Mouse (Mus musculus) midbrain, embryonic 15.5 days (tissue): ENCODE data around the gene Racgap1. TPM values are rescaled to one million over a fixed set of nuclear protein-coding genes. Genes with fewer than 3 reads are reported as not detected.

Experiments
- ATAC-seq: fragments of 200-750 bp; cut with Nextera tagmentation; replicated peaks from 2 replicates; pipeline ENCODE4 v1.8.0; 2017; ENCODE audit warnings: moderate TSS enrichment
- H3K27ac ChIP-seq: fragments of 300-500 bp; sonication (generic); 2 replicates; pipeline ENCODE4 v1.5.1; 2015; ENCODE audit warnings: mild to moderate bottlenecking, inconsistent platforms
- H3K27me3 ChIP-seq: fragments of 300-500 bp; sonication (generic); replicated peaks from 2 replicates; pipeline ENCODE4 v1.6.1; 2015; ENCODE audit warnings: inconsistent platforms
- H3K36me3 ChIP-seq: fragments of 300-500 bp; sonication (generic); replicated peaks from 2 replicates; pipeline ENCODE4 v1.6.1; 2015; ENCODE audit warnings: inconsistent platforms
- H3K4me1 ChIP-seq: fragments of 300-500 bp; sonication (generic); 2 replicates; pipeline ENCODE4 v1.6.1; 2015; ENCODE audit warnings: inconsistent platforms
- H3K4me2 ChIP-seq: fragments of 300-500 bp; sonication (generic); 2 replicates; pipeline ENCODE4 v1.6.1; 2015; ENCODE audit warnings: inconsistent platforms, mild to moderate bottlenecking, moderate library complexity
- H3K4me3 ChIP-seq: fragments of 300-500 bp; sonication (generic); 2 replicates; pipeline ENCODE4 v1.5.1; 2015; ENCODE audit warnings: mild to moderate bottlenecking, inconsistent platforms
- H3K9ac ChIP-seq: fragments of 300-500 bp; sonication (generic); 2 replicates; pipeline ENCODE4 v1.6.1; 2015; ENCODE audit warnings: mild to moderate bottlenecking, inconsistent platforms
- H3K9me3 ChIP-seq: fragments of 300-500 bp; sonication (generic); 2 replicates; pipeline ENCODE4 v1.6.1; 2016; ENCODE audit warnings: inconsistent platforms
- WGBS: fragments of 180-500 bp; shearing (Covaris S2); methylation state at CpG from one replicate; pipeline ENCODE4 v1.1.7; 2015; ENCODE audit warnings: mixed read lengths; 5-methylcytosine and 5-hydroxymethylcytosine counted together
- polyA plus RNA-seq: library from polyadenylated mRNA; unstranded; fragments of >200 nt; fragmentation: Nextera tagmentation; extraction: Ambion mirVana; gene quantifications from 2 replicates; pipeline ENCODE4 v1.2.1, GENCODE M21; 2015

The Racgap1 gene
- polyA plus RNA-seq, 1 experiment from 2014 or later = 49.0 TPM

DNA sequence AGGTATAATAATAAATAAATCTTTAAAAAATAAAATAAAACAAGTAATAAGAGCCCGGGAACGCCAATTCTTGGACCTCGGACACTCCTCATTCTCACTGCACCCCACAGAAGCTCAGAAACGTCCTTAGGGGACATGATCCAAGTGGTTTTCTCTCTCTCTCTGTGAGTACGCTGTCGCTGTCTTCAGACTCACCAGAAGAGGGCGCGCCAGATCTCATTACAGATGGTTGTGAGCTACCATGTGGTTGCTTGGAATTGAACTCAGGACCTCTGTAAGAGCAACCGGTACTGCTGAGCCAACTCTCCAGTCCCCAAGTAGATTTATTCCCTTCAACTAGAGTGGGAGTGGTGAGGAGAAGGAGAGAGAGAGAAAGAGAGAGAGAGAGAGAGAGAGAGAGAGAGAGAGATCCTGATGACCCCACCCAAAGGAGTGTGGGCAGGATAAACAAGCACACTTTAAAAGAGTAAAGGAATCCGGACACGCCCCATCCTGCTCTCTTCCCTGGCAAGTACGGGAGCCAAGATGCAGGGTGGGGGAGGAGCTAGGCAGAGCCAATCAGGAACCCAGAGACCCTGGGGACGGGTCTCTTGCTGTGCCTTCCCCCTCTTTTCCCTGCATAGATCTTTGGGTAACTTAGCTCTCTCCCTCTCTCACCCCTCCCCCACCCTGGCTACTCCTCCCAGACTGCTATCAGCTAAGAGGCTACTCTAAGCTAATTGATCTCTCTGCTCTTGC is 26.8 kb upstream of the Racgap1 start:
- WGBS = 16% methylated on average over 13 of the region's 13 CpGs
- H3K9ac ChIP-seq = no peak overlapping the region
- H3K36me3 ChIP-seq = no peaks in the 10 kb centered on the region
- H3K4me2 ChIP-seq = 0 out of 2 replicates have a peak overlapping the region, but pooled peaks have one; percentile 9
- H3K4me3 ChIP-seq = no peak overlapping the region
- no peak for ATAC-seq
- no peak overlapping the region for H3K27ac ChIP-seq
- no peaks in the 10 kb centered on the region for H3K9me3 ChIP-seq
- peaks cover 58% of the 10 kb centered on the region for H3K4me1 ChIP-seq
- H3K27me3 ChIP-seq = no peaks in the 10 kb centered on the region

DNA sequence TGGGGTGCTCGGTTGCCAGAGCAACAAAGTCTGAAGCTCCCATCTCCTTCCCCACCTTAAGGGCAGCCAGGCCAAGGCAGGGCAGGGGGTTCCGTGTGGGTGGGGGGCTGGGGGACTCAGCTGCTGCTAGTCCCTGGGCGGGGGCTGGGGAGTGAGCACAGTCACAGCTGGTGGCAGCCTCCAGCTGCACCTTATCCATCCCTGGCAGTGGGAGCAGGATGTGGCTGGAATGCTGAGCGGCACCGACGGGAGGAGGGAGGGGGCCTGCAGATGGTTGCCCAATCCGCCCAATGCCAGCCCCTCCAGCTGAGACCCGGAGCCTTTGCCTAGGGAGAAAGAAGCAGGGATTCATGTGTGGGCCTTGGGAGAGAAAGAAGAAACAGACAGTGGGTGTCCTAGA is 25.6 kb upstream of the Racgap1 start:
- Histone ChIP-seq H3K9me3 (no peaks in the 10 kb centered on the region), H3K4me2 (peak overlapping the region; percentile 77), H3K36me3 (no peaks in the 10 kb centered on the region), H3K9ac (no peak overlapping the region), H3K27me3 (no peaks in the 10 kb centered on the region), H3K4me3 (0 out of 2 replicates have a peak overlapping the region, but pooled peaks have one; percentile 5), H3K27ac (peak overlapping the region; percentile 71), H3K4me1 (peaks cover 69% of the 10 kb centered on the region)
- ATAC-seq = peak; percentile 38
- 11% methylated on average over 8 of the region's 8 CpGs for WGBS

DNA sequence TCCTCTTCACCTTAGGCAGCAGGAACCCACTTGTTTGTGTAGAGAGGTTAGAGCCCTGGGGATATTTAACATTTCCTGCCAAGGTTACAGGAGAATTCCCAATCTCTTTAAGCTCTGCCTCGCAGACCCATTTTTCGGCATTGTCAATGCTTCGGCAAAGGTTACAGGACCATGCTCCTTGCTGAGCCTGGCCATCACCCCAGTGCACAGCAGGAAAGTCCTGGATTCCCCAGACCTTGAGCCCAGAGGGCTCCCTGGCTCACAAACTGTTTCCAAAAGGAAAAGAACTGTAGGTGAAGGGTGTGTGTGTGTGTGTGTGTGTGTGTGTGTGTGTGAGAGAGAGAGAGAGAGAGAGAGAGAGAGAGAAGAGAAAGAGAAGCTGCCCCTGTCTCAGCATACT is 23.4 kb upstream of the Racgap1 start:
- peaks cover 82% of the 10 kb centered on the region for H3K4me1 ChIP-seq
- no peaks in the 10 kb centered on the region for H3K27me3 ChIP-seq
- H3K9ac ChIP-seq = 0 out of 2 replicates have a peak overlapping the region, but pooled peaks have one; percentile 14
- WGBS = 66% methylated on average over 3 of the region's 3 CpGs
- peak overlapping the region; percentile 2 for H3K4me3 ChIP-seq
- no peaks in the 10 kb centered on the region for H3K36me3 ChIP-seq
- H3K4me2 ChIP-seq = peak overlapping the region; percentile 77
- H3K9me3 ChIP-seq = no peaks in the 10 kb centered on the region
- H3K27ac ChIP-seq = no peak overlapping the region
- ATAC-seq = no peak

DNA sequence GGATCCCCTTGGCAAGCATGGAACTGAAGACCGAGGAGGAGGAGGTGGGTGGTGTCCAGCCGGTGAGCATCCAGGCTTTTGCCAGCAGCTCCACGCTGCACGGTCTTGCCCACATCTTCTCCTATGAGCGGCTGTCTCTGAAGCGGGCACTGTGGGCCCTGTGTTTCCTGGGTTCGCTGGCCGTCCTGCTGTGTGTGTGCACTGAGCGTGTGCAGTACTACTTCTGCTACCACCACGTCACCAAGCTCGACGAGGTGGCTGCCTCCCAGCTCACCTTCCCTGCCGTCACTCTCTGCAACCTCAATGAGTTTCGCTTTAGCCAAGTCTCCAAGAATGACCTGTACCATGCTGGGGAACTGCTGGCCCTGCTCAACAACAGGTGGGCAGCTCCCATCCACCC is 20.3 kb upstream of the Racgap1 start:
- peak overlapping the region; percentile 89 for H3K9ac ChIP-seq
- peak overlapping the region; percentile 90 for H3K4me3 ChIP-seq
- no peaks in the 10 kb centered on the region for H3K36me3 ChIP-seq
- ATAC-seq = no peak
- H3K27me3 ChIP-seq = no peaks in the 10 kb centered on the region
- peak overlapping the region; percentile 77 for H3K4me2 ChIP-seq
- H3K4me1 ChIP-seq = peaks cover 75% of the 10 kb centered on the region
- no peaks in the 10 kb centered on the region for H3K9me3 ChIP-seq
- WGBS = 64% methylated on average over 14 of the region's 14 CpGs
- 0 out of 2 replicates have a peak overlapping the region, but pooled peaks have one; percentile 96 for H3K27ac ChIP-seq

DNA sequence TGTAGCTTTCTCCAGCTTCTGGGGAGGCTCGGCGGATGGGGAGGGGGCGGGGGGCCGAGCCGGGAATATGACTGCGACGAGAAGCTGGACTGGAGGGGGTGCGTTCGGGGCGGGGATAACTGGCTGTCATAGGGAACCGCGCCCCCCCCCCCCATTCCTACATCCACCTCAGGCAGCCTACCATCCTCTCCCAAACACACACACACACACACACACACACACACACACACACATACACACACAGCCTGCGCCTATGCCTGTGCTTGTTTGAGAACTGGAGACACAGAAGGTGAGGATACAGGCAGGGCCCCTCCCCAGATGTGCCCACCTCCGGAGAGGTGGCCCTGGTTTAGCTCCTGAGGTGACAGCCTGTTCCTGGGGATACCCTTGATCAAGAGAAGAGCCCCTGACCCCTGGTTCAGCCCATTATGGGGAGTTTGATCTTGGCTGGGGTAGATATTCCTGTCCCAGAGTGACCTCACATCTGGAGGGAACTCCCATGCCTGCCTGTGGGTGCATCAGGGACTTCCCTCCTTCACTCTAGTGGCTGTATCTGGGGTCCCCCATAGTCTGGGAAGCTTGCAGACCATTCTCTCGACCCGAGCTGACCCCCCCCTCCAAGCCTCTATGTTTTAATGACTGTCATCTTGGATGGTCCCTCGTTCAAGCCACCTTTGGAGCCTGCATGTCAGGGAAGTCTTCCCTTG is 19.7 kb upstream of the Racgap1 start:
- 7% methylated on average over 14 of the region's 17 CpGs for WGBS
- peak; percentile 38 for ATAC-seq
- Histone ChIP-seq H3K4me1 (peaks cover 74% of the 10 kb centered on the region), H3K9me3 (no peaks in the 10 kb centered on the region), H3K27me3 (no peaks in the 10 kb centered on the region), H3K4me3 (peak overlapping the region; percentile 90), H3K4me2 (peak overlapping the region; percentile 77), H3K9ac (peak overlapping the region; percentile 89), H3K36me3 (no peaks in the 10 kb centered on the region), H3K27ac (peak overlapping the region; percentile 96)

DNA sequence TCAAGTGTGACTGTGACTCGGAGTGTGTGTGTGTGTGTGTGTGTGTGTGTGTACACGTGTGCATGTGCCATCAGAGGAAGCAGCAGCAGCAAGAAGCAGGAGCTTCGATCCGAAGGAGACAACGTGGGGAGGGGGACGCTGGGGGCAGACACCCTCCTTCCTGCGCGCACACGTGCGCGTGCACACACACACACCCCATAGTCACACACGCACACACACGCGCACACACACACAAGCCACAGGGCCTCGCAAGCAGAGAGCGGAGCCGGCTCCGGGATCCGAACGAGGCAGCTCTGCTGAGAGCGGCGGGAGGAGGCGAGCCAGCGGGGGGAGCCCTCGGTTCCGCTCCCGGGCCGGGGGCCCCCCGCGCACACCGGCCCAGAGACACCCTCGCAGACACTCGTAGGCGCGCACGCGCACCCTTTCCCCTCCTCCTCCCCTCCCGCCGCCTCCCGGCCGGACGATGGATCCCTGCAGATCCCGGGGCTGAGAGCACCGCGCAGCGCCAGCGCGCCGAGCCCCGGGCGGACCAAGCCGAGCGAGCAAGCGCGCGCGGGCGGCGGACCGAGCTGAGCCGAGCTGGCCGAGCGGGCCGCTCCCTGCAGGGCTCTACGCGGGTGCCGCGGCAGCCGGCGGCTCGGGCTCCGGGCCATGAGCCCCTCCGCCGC is 18.8 kb upstream of the Racgap1 start, which contains the start of gene Asic1:
TSS of gene Asic1 (plus strand) at position 215 of the 668 bp plus-strand sequence.
- Histone ChIP-seq H3K9me3 (no peaks in the 10 kb centered on the region), H3K4me1 (peaks cover 74% of the 10 kb centered on the region), H3K27me3 (no peaks in the 10 kb centered on the region), H3K4me2 (peak within 1 kb of the TSS; percentile 77), H3K27ac (peak within 1 kb of the TSS; percentile 96), H3K36me3 (no peaks in the 10 kb centered on the region), H3K9ac (peak within 1 kb of the TSS; percentile 89), H3K4me3 (peak within 1 kb of the TSS; percentile 90)
- under 1% methylated on average over 54 of the region's 74 CpGs for WGBS
- peak; percentile 70 for ATAC-seq

DNA sequence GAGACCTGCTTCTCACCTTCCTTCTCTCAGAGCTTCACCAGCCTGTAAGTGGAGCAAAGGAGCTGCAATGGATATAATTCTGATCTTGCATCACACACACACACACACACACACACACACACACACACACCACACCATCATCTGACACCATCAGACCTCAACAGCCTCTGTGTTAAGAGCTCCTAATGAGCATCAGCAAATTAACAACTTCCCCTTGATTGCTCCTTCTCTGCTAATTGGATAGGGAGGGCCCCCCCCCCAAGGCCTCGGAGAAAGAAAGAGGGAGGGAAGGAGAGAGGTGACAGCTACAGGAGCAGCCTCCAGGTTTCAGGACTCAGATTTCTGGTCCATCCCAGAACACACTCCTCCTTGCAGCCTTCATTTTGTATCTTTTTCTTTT is 17.9 kb upstream of the Racgap1 start:
- H3K9me3 ChIP-seq = no peaks in the 10 kb centered on the region
- no peaks in the 10 kb centered on the region for H3K36me3 ChIP-seq
- no peak overlapping the region; the same call in 1 of the 2 replicates for H3K9ac ChIP-seq
- ATAC-seq = no peak
- H3K27ac ChIP-seq = peak overlapping the region; percentile 96
- peak overlapping the region; percentile 90 for H3K4me3 ChIP-seq
- H3K4me2 ChIP-seq = peak overlapping the region; percentile 77
- H3K4me1 ChIP-seq = peaks cover 76% of the 10 kb centered on the region
- H3K27me3 ChIP-seq = no peaks in the 10 kb centered on the region
- WGBS = 27% methylated on average over 1 of the region's 1 CpGs

DNA sequence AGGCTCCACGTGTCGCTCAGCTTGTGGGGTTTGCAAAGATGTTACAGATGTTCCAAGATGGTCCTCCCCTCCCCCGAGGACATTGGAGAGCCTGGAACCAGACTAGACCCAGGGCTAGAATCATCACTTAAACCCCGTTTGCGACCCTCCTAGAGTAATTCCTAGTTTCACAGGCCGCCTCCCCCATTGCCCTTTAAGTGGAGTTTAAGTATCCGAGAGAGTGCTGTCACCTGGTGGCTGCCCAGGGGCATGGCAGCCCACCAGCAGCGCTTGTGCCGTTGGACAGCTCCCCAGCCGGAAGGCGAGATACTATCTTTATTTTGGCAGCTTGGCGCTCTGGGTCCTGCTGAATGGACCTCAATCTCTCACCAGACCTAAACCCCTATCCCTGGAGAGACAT is 17.4 kb upstream of the Racgap1 start:
- Histone ChIP-seq H3K4me3 (no peak overlapping the region), H3K9ac (no peak overlapping the region), H3K36me3 (no peaks in the 10 kb centered on the region), H3K9me3 (no peaks in the 10 kb centered on the region), H3K27me3 (no peaks in the 10 kb centered on the region), H3K4me1 (peaks cover 76% of the 10 kb centered on the region), H3K27ac (peak overlapping the region; percentile 96; the same call in 1 of the 2 replicates), H3K4me2 (peak overlapping the region; percentile 21)
- no peak for ATAC-seq
- WGBS = 2% methylated on average over 12 of the region's 12 CpGs

DNA sequence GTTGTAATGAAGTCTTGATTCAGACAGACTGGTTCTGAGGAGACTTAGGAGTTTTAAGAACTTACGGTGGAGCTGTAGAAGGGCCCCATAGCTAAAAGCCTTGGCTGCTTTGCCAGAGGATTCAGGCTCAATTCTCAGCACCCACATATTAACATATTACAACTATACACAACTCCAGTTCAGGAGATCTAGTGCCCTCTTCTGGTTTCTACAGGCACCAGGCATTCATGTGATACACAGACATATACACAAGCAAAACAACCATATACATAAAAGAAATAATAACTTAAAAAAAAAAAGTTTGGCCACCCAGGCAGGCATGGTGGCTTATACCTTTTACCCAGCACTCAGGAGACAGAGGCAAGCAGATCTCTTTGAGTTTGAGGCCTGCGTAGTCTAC is 16.1 kb upstream of the Racgap1 start:
- H3K4me3 ChIP-seq = no peak overlapping the region
- 99% methylated on average over 2 of the region's 2 CpGs for WGBS
- no peaks in the 10 kb centered on the region for H3K27me3 ChIP-seq
- no peak overlapping the region for H3K9ac ChIP-seq
- ATAC-seq = no peak
- H3K9me3 ChIP-seq = no peaks in the 10 kb centered on the region
- peaks cover 70% of the 10 kb centered on the region for H3K4me1 ChIP-seq
- H3K4me2 ChIP-seq = no peak overlapping the region
- H3K36me3 ChIP-seq = no peaks in the 10 kb centered on the region
- no peak overlapping the region for H3K27ac ChIP-seq

DNA sequence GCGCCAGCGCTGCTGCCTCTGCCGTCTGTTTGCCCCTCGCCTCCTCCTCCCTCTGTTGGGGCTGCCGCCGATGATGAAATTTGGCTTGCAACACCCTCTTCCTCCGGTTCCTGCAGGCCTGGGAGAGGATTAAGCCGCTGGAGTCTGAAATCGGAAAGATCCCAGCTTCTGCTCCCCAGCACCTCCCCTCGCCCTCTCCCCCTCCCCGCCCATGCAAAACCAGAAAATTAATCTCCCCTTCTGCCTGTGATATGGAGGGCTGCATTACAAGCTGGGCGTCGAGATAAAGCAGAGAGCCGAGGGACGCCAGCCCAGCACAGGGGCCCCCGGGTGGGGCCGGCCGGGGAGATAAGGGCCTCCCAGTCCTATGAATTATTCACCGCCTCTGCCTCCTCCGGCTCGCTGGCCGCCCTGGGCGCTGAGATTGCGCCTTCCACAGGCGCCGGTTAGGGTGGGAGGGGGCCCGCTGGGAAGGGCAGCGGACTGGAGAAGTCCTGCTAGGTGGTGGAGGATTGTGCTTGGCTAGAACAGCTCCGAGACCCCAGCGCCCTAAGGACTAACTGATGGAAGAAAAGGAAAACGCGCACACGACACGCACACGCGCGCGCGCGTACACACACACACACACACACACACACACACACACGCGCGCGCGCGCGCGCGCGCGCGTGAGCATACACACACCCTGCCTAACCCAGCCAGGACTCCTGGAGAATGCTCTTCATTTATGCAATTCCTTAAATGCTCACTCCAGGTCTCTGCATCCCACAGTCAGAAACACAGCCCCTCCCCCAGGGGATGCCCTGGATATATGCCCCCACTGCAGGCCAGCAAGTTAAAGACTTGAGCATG is 13.4 kb upstream of the Racgap1 start:
- Histone ChIP-seq H3K36me3 (no peaks in the 10 kb centered on the region), H3K9me3 (no peaks in the 10 kb centered on the region), H3K27ac (peak overlapping the region; percentile 88), H3K4me3 (peak overlapping the region; percentile 41), H3K4me2 (peak overlapping the region; percentile 79), H3K27me3 (no peaks in the 10 kb centered on the region), H3K4me1 (peaks cover 54% of the 10 kb centered on the region), H3K9ac (peak overlapping the region; percentile 51)
- under 1% methylated on average over 52 of the region's 52 CpGs for WGBS
- ATAC-seq = peak; percentile 88

DNA sequence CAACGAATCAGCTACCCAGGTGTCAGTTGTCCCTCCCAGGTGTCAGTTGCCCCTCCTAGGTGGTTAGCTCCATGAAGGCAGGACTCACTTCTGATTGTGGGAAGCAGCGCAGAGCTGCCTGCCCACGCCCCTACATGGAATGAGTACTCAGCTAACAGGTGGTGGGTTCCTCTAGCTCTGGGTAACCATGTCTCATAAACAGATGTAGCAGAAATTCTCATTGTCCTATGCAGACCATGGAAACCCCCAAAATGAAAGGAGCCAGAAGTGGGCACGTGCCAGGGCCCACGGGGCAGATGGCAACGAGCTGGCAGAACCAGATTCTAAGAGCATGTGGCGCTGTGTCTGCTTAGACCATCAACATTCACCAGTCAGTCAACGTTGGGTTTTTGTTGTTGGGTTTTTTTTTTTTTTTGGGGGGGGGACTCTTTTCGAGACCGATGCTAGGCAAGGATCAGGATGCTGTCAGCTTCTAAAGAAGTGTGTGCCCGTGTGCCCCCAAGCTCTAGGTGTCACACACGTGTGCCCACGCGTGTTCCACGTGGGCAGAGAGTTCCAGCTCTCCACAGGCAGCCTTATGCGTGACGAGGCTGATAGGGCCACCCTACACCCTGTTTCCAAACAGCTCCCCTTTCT is 12.6 kb upstream of the Racgap1 start:
- ATAC-seq = no peak; the same call in 1 of the 2 replicates
- Histone ChIP-seq H3K4me2 (peak overlapping the region; percentile 79), H3K9me3 (no peaks in the 10 kb centered on the region), H3K4me3 (peak overlapping the region; percentile 41), H3K4me1 (peaks cover 47% of the 10 kb centered on the region), H3K27me3 (no peaks in the 10 kb centered on the region), H3K9ac (peak overlapping the region; percentile 51), H3K36me3 (no peaks in the 10 kb centered on the region), H3K27ac (peak overlapping the region; percentile 88)
- 4% methylated on average over 17 of the region's 17 CpGs for WGBS
